Mouse (Mus musculus) heart, adult 2 months (tissue): ENCODE measurements around the gene Rorb.

Experiments used
- CTCF ChIP-seq: fragments of 200-600 bp; IDR thresholded peaks from 2 replicates; pipeline ENCODE4 v1.8.1; 2022; ENCODE audit warnings: antibody characterized with exemption, mild to moderate bottlenecking, moderate library complexity
- EP300 ChIP-seq: fragments of 200-500 bp; IDR thresholded peaks from 2 replicates; pipeline ENCODE4 v1.6.1; 2011; ENCODE audit warnings: low read depth, low read length, control low read depth; ENCODE audit not compliant: insufficient read depth
- POLR2A ChIP-seq: fragments of 200-500 bp; IDR thresholded peaks from 2 replicates; pipeline ENCODE4 v1.6.1; 2011; ENCODE audit warnings: mild to moderate bottlenecking, low read depth, low read length, control low read depth; ENCODE audit not compliant: insufficient read depth

- TF ChIP-seq CTCF (no peak), POLR2A (peak; percentile 43; the same call in 1 of the 2 replicates), EP300 (no peak)
Measured at GRCm38 (mm10) chr19:19110793-19111427, at the start of gene Rorb.
